Mouse (Mus musculus) Patski (cell line): ENCODE data around the gene Cabp1. TPM values are rescaled to one million over a fixed set of nuclear protein-coding genes. Genes with fewer than 3 reads are reported as not detected.

Source experiments
- ATAC-seq: fragments of 100-300 bp; one replicate; pipeline ENCODE4 v1.8.0; 2021
- CTCF ChIA-PET: fragments of 350-600 bp; sonication (Branson Sonifier 250); formaldehyde crosslinking; loops from one replicate; lab custom pipeline; 2022; ENCODE audit warnings: inconsistent platforms; lab: Charles Lee
- POLR2A ChIA-PET: fragments of 350-600 bp; sonication (Branson Sonifier 250); formaldehyde crosslinking; loops from one replicate; lab custom pipeline; 2022; ENCODE audit warnings: antibody characterized with exemption, inconsistent platforms; lab: Charles Lee
- DNase-seq: peaks from one replicate; pipeline ENCODE4 v3.0.0-alpha.2; 2011; ENCODE audit warnings: low read depth, low spot score
- H3K27me3 ChIP-seq: fragments of 371-371 bp; one replicate; pipeline ENCODE4 v1.5.1; 2021
- CTCF ChIP-seq: fragments of 100-300 bp; IDR thresholded peaks from one replicate; pipeline ENCODE4 v1.5.1; 2021
- in situ Hi-C: fragments of 300-500 bp; cut with MboI; formaldehyde crosslinking; loops from 3 replicates; pipeline ENCODE4 v1.11.1; 2018; ENCODE audit warnings: low pct_unique_long_range_greater_than_20kb, mixed read lengths
- polyA plus RNA-seq: library from polyadenylated mRNA; unstranded; gene quantifications from one replicate; pipeline ENCODE4 v1.2.3, GENCODE M21; 2021

The Cabp1 gene
- polyA plus RNA-seq, result 0.05 TPM

DNA sequence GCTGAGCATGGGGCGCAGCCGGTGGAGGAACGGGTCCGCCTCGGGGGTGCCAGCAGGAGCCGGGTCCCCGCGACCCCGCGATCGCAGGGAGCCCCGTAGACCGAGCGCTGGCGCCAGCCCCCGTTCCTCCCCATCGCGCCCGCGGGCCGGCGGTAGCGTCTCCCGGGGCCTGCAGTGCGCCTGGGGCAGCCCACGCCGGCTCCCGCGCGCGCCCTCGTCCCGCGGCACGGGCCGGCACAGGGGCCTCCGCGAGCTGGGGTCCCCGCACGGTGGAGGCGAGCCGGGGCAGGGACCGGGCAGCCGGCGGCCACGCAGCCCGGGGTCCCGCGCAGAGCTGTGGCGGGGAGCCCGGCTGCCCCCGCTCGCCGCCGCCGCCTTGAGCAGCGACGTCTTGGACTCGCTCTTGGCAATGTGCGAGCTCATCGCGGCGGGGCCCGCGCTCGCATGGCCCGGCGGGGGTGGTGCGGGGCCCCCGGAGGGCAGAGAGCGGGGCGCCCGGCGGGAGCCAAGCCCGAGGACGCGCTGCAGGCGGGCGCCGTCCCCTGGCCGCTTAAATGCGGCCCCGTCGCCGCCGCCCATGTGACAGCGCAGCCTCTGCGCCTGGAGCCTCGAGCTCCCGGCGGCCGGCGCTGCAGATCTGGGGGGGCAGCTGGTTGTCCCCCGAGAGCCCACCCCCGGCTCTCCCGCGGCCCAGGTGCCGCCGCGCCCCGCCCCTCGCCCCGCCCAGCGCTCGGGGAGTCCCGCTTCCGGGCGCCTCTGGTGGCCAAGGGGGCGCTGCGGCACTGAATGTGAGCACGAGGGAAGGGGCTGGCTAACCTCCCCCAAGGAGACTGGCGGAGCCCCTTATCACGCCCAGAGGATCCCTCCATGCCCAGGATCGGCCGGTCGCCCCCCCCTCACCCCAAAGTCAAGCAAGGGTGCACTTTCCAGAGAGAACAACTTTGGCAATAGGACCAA is at the start of gene Cabp1:
Gene Cabp1, minus strand, starts transcription at position 713 of the 957 bp plus-strand sequence.
- DNase-seq (no peak), ATAC-seq (peak; percentile 38)
- POLR2A ChIA-PET, result no interaction called here
- peaks cover 28% of the 10 kb centered on the region for H3K27me3 ChIP-seq
- in situ Hi-C loops, result no loop called here
- CTCF ChIA-PET, result no interaction called here
- TF ChIP-seq CTCF, result no peak

DNA sequence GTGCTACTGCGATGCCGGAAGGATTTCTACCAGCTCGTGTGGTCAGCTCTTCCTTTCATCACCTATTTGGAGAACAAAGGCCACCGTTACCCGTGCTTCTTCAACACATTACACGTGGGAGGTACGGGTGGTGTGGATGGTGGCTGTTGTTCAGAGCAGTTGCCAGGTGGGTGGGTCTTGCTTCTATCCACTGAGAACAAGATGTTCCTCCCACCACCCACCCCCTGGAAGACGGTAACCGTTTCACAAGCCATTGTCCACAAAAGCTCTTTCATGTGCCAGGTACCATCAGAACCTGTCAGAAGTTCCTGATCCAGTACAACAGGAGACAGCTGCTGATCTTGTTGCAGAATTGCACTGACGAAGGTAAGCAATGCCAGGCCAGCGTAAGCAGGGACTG is 46.0 kb upstream of the Cabp1 start:
- TF ChIP-seq CTCF, result no peak
- in situ Hi-C loops, result no loop called here
- POLR2A ChIA-PET, result interaction anchor here (0.9 kb wide), 1 partner anchor 71 kb away, joined by 3 read pairs; no protein-coding TSS in a partner anchor
- no peaks in the 10 kb centered on the region for H3K27me3 ChIP-seq
- ATAC-seq (no peak), DNase-seq (no peak)
- CTCF ChIA-PET, result interaction anchor here (0.7 to 1.3 kb wide), 3 partner anchors 9 to 80 kb away, joined by 3 read pairs; no protein-coding TSS in a partner anchor

DNA sequence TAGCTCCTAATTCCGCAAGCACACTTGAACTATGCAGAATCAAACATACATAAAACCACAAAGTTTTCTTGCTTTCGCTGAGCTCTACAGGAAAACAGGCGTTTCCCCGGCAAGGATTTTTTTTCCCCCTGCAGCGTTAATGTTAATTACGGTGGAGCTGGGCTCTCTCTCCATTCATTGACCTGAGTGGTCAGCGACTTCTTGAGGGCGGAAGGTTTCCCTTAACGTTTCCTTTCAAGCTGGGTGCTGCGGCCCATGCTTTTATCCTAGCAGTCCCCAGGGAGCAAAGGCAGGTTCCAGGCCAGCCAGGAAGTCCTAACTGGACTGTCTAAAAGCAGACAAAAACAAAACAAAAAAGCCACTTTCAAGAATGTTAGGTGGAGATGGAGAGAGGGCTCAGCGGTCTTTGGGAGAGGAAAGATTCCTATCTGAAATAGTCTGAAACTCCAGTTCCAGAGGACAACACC is 44.6 kb upstream of the Cabp1 start:
- DNase-seq, result no peak
- POLR2A ChIA-PET, result interaction anchor here (0.6 to 1.1 kb wide), 4 partner anchors 35 to 755 kb away, joined by 3 to 4 read pairs (median 3); no protein-coding TSS in a partner anchor
- TF ChIP-seq CTCF, result no peak
- no peak for ATAC-seq
- H3K27me3 ChIP-seq, result no peaks in the 10 kb centered on the region
- CTCF ChIA-PET, result no interaction called here
- in situ Hi-C loops, result loop anchor here (5.0 kb wide), 4 partner anchors 51 to 261 kb away; partner anchors contain the start of gene Srsf9

DNA sequence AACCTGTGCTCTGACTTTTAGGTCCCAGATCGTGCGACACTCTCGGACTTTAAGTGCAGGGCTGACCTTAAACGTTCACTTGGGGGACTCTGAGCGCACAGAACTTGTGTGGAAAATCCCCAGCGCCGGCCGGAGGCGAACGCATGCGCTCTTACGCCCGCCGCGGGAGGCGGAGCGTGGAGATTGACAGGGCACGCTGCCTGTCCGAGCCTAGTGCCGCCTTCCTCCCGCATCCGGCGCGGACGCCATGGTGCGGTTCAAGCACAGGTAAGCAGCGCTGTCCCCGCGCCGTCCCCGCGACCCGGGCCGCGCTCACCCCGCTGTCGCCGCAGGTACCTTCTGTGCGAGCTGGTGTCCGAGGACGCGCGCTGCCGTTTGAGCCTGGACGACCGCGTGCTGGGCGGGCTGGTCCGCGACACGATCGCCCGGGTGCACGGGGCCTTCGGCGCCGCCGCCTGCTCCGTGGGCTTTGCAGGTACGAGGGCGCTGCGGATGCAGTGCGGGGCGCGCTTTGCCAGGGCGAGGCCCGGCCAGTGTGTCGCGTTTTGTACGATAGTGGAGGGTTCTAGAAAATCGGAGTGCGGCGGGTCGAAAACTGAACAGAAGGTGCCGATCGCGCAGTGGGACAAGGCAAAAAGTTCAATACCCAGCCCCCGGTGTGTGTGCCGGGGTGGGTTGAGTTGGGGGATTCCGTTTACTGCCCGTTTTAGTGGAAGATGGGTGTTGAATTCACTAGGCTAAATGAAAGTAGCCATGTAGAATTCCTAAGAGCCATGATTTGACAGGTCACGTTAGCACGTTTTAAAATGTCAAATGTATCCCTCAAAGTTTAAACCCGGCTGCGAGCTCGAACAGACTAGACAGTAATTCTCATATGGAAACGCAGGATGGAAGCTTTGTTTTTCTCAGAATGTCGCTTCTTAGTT is 43.9 kb upstream of the Cabp1 start:
- CTCF ChIA-PET, result no interaction called here
- ATAC-seq (peak; percentile 87), DNase-seq (peak; percentile 54)
- H3K27me3 ChIP-seq, result no peaks in the 10 kb centered on the region
- no peak for TF ChIP-seq CTCF
- POLR2A ChIA-PET, result interaction anchor here (0.6 to 1.1 kb wide), 5 partner anchors 34 to 755 kb away, joined by 3 to 5 read pairs (median 3); partner anchors contain the start of gene Rnf10
- in situ Hi-C loops, result loop anchor here (5.0 kb wide), 4 partner anchors 51 to 261 kb away; partner anchors contain the start of gene Srsf9

- peak; percentile 89 for TF ChIP-seq CTCF
- no peak for ATAC-seq
- no peaks in the 10 kb centered on the region for H3K27me3 ChIP-seq
- in situ Hi-C loops, result loop anchor here (5.0 kb wide), 4 partner anchors 49 to 259 kb away; partner anchors contain the start of gene Srsf9
- ChIA-PET POLR2A (no interaction called here), CTCF (interaction anchor here (0.7 to 1.9 kb wide), 9 partner anchors 9 to 256 kb away, joined by 3 to 7 read pairs (median 4); no protein-coding TSS in a partner anchor)
- no peak for DNase-seq
These were observed 41.6 kb upstream of the Cabp1 start, which contains the start of gene Pop5 for GRCm38 (mm10) chr5:115235786-115236263. TSS of gene Pop5 (plus strand) at chr5:115235836.

GRCm38 (mm10) chr5:115235323-115235771 is 41.2 kb upstream of the Cabp1 start:
- in situ Hi-C loops, result loop anchor here (5.0 kb wide), 4 partner anchors 48 to 258 kb away; partner anchors contain the start of gene Srsf9
- H3K27me3 ChIP-seq, result no peaks in the 10 kb centered on the region
- DNase-seq, result no peak
- no peak for ATAC-seq
- ChIA-PET CTCF (interaction anchor here (0.8 to 1.9 kb wide), 6 partner anchors 8 to 110 kb away, joined by 3 to 5 read pairs (median 4); no protein-coding TSS in a partner anchor), POLR2A (no interaction called here)
- TF ChIP-seq CTCF, result no peak

- no peaks in the 10 kb centered on the region for H3K27me3 ChIP-seq
- TF ChIP-seq CTCF, result no peak
- in situ Hi-C loops, result no loop called here
- ChIA-PET CTCF (no interaction called here), POLR2A (no interaction called here)
- ATAC-seq (no peak), DNase-seq (no peak)
These were observed 40.3 kb upstream of the Cabp1 start for GRCm38 (mm10) chr5:115234519-115234918.

- ATAC-seq (no peak), DNase-seq (no peak)
- in situ Hi-C loops, result no loop called here
- POLR2A ChIA-PET, result interaction anchor here (0.6 kb wide), 1 partner anchor 93 kb away, joined by 4 read pairs; no protein-coding TSS in a partner anchor
- no peaks in the 10 kb centered on the region for H3K27me3 ChIP-seq
- no peak for TF ChIP-seq CTCF
- CTCF ChIA-PET, result no interaction called here
These were observed 39.0 kb upstream of the Cabp1 start for GRCm38 (mm10) chr5:115233031-115233780.

DNA sequence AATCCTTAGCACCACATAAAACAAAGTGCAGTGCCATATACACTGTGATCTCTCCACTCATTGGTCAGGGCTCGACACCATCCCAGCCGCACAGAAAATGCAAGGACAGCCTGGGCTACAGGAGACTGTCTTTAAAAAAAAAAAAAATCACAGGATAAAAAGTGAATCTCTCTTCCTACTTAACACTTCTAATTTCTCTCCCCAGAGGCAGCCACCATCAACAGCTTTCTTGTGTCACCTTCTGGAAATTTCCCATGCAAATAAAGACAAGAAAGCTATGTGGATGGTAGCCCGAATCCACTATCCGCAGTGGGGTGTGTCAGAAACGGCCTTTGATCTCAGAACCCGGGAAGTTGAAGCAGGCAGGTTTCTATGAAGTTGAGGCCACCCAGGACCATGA is 38.3 kb upstream of the Cabp1 start:
- TF ChIP-seq CTCF, result no peak
- DNase-seq (no peak), ATAC-seq (no peak)
- H3K27me3 ChIP-seq, result no peaks in the 10 kb centered on the region
- ChIA-PET CTCF (interaction anchor here (1.0 kb wide), 1 partner anchor 45 kb away, joined by 3 read pairs; no protein-coding TSS in a partner anchor), POLR2A (interaction anchor here (0.6 kb wide), 1 partner anchor 12 kb away, joined by 4 read pairs; no protein-coding TSS in a partner anchor)
- in situ Hi-C loops, result no loop called here
